Mouse (Mus musculus) intestine, postnatal 0 days (tissue): Measurements from ENCODE around the gene Lpar5. TPM values are rescaled to one million over a fixed set of nuclear protein-coding genes. Genes with fewer than 3 reads are reported as not detected.

ENCODE experiments used
- ATAC-seq: fragments of 200-750 bp; cut with Nextera tagmentation; 2 replicates; pipeline ENCODE4 v1.8.0; 2017; ENCODE audit warnings: mild to moderate bottlenecking, moderate TSS enrichment, moderate library complexity
- H3K27ac ChIP-seq: fragments of 300-500 bp; sonication (generic); 2 replicates; pipeline ENCODE4 v1.5.1; 2014; ENCODE audit warnings: mild to moderate bottlenecking, low read depth, low read length, moderate library complexity
- H3K27me3 ChIP-seq: fragments of 300-500 bp; sonication (generic); replicated peaks from 2 replicates; pipeline ENCODE4 v1.6.1; 2014; ENCODE audit warnings: low read length, mixed read lengths; ENCODE audit not compliant: control insufficient read depth, insufficient read depth
- H3K36me3 ChIP-seq: fragments of 300-500 bp; sonication (generic); 2 replicates; pipeline ENCODE4 v1.6.1; 2014; ENCODE audit warnings: mild to moderate bottlenecking, moderate library complexity; ENCODE audit not compliant: control insufficient read depth, insufficient read depth
- H3K4me1 ChIP-seq: fragments of 300-500 bp; sonication (generic); replicated peaks from 2 replicates; pipeline ENCODE4 v1.6.1; 2014; ENCODE audit warnings: antibody characterized with exemption, low read length, mixed read lengths; ENCODE audit not compliant: control insufficient read depth, insufficient read depth
- H3K4me2 ChIP-seq: fragments of 300-500 bp; sonication (generic); replicated peaks from 2 replicates; pipeline ENCODE4 v1.6.1; 2014; ENCODE audit warnings: low read depth, mild to moderate bottlenecking, moderate library complexity
- H3K4me3 ChIP-seq: fragments of 300-500 bp; sonication (generic); 2 replicates; pipeline ENCODE4 v1.5.1; 2014; ENCODE audit warnings: low read depth, low read length
- H3K9ac ChIP-seq: fragments of 300-500 bp; sonication (generic); 2 replicates; pipeline ENCODE4 v1.6.1; 2014; ENCODE audit warnings: mild to moderate bottlenecking, low read depth, low read length
- H3K9me3 ChIP-seq: fragments of 300-500 bp; sonication (generic); 2 replicates; pipeline ENCODE4 v1.6.1; 2016; ENCODE audit warnings: mixed run types; ENCODE audit not compliant: control insufficient read depth
- CTCF ChIP-seq: sonication (generic); IDR thresholded peaks from 2 replicates; pipeline ENCODE4 v1.5.1; 2016; ENCODE audit warnings: low read depth, mild to moderate bottlenecking, control low read depth, antibody characterized with exemption, moderate library complexity
- whole genome bisulfite sequencing: fragments of 180-500 bp; shearing (Covaris S2); extraction: QIAGEN DNeasy Blood & Tissue Kit; methylation state at CpG from one replicate; pipeline ENCODE4 v1.1.7; 2014; 5-methylcytosine and 5-hydroxymethylcytosine counted together
- polyA plus RNA-seq: library from polyadenylated mRNA; unstranded; fragments of >200 nt; fragmentation: Nextera tagmentation; extraction: Ambion mirVana; gene quantifications from 2 replicates; pipeline ENCODE4 v1.2.1, GENCODE M21; 2015

Lpar5 gene
- polyA plus RNA-seq, 1 experiment from 2014 or later = 9.9 TPM

- peak overlapping the region; percentile 72 for H3K4me3 ChIP-seq
- H3K9ac ChIP-seq = peak overlapping the region; percentile 62
- H3K27me3 ChIP-seq = no peaks in the 10 kb centered on the region
- H3K9me3 ChIP-seq = no peaks in the 10 kb centered on the region
- H3K27ac ChIP-seq = peak overlapping the region; percentile 62; the same call in 1 of the 2 replicates
- WGBS = 11% methylated on average over 7 of the region's 7 CpGs
- no peak for TF ChIP-seq CTCF
- no peaks in the 10 kb centered on the region for H3K4me1 ChIP-seq
- ATAC-seq = no peak
- H3K36me3 ChIP-seq = peaks cover 37% of the 10 kb centered on the region
- peak overlapping the region; percentile 66 for H3K4me2 ChIP-seq
These were observed 27.5 kb upstream of the Lpar5 start for GRCm38 (mm10) chr6:125040221-125040620.

DNA sequence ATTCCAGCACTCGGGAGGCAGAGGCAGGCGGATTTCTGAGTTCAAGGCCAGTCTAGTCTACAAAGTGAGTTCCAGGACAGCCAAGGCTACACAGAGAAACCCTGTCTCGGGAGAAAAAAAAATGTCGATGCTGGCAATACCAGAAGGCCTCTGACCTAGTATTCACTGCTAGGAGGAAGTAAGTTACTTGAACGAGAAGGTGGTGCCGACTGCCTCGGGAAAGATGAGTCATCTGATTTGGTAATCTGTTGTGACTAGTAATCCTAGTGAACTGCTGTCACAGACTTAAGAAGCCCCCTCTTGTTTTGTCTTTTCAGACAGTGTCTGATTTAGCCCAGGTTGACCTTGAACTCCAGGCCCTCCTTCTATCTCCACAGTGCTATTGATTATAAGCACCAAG lies 26.7 kb upstream of the Lpar5 start:
- 47% methylated on average over 7 of the region's 7 CpGs for WGBS
- peaks cover 35% of the 10 kb centered on the region for H3K36me3 ChIP-seq
- H3K9me3 ChIP-seq = no peaks in the 10 kb centered on the region
- no peak overlapping the region for H3K9ac ChIP-seq
- ATAC-seq = peak; percentile 43
- H3K27me3 ChIP-seq = no peaks in the 10 kb centered on the region
- peak overlapping the region; percentile 66 for H3K4me2 ChIP-seq
- H3K4me1 ChIP-seq = no peaks in the 10 kb centered on the region
- no peak for TF ChIP-seq CTCF
- H3K27ac ChIP-seq = peak overlapping the region; percentile 62
- no peak overlapping the region; the same call in 1 of the 2 replicates for H3K4me3 ChIP-seq

- TF ChIP-seq CTCF = no peak
- Histone ChIP-seq H3K4me2 (no peak overlapping the region), H3K4me1 (no peaks in the 10 kb centered on the region), H3K27ac (no peak overlapping the region), H3K4me3 (no peak overlapping the region), H3K9me3 (no peaks in the 10 kb centered on the region), H3K27me3 (no peaks in the 10 kb centered on the region), H3K36me3 (peaks cover 34% of the 10 kb centered on the region), H3K9ac (no peak overlapping the region)
- WGBS = 92% methylated on average over 7 of the region's 7 CpGs
- no peak for ATAC-seq
These were observed 25.6 kb upstream of the Lpar5 start for GRCm38 (mm10) chr6:125042081-125042480.

DNA sequence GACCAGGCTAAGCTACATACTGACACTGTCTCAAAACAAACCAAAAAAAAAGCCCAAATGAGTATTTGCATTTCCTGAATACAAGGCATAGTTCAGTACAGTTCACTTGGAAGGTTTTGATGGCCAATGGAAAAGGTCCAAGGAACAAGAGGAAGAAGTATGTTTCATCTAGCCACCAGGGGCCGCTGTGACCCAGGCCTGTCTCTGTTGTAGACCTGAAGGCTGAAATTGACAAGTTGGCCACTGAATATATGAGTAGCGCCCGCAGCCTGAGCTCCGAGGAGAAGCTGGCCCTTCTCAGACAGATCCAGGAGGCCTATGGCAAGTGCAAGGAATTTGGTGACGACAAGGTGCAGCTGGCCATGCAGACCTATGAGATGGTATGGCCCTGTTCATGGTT lies 21.0 kb upstream of the Lpar5 start:
- H3K27ac ChIP-seq = no peak overlapping the region
- TF ChIP-seq CTCF = peak; percentile 97
- ATAC-seq = peak; percentile 36; the same call in 1 of the 2 replicates
- H3K4me3 ChIP-seq = no peak overlapping the region
- H3K4me1 ChIP-seq = no peaks in the 10 kb centered on the region
- H3K4me2 ChIP-seq = no peak overlapping the region
- 35% methylated on average over 5 of the region's 5 CpGs for WGBS
- H3K27me3 ChIP-seq = no peaks in the 10 kb centered on the region
- no peaks in the 10 kb centered on the region for H3K9me3 ChIP-seq
- H3K9ac ChIP-seq = no peak overlapping the region
- peaks cover 72% of the 10 kb centered on the region for H3K36me3 ChIP-seq

- H3K4me3 ChIP-seq = no peak within 1 kb of the TSS
- peaks cover 83% of the 10 kb centered on the region for H3K36me3 ChIP-seq
- H3K27me3 ChIP-seq = no peaks in the 10 kb centered on the region
- no peak for TF ChIP-seq CTCF
- no peaks in the 10 kb centered on the region for H3K4me1 ChIP-seq
- no peaks in the 10 kb centered on the region for H3K9me3 ChIP-seq
- no peak within 1 kb of the TSS for H3K4me2 ChIP-seq
- H3K27ac ChIP-seq = no peak within 1 kb of the TSS
- ATAC-seq = no peak
- WGBS = 32% methylated on average over 20 of the region's 20 CpGs
- no peak within 1 kb of the TSS for H3K9ac ChIP-seq
These were observed 18.0 kb upstream of the Lpar5 start, which contains the start of gene Acrbp for GRCm38 (mm10) chr6:125049678-125050077. Gene Acrbp (plus strand): TSS chr6:125049689.

GRCm38 (mm10) chr6:125051237-125051636 lies 16.5 kb upstream of the Lpar5 start:
- Histone ChIP-seq H3K4me1 (no peaks in the 10 kb centered on the region), H3K27me3 (no peaks in the 10 kb centered on the region), H3K9ac (no peak overlapping the region), H3K4me3 (no peak overlapping the region), H3K27ac (no peak overlapping the region), H3K4me2 (no peak overlapping the region), H3K36me3 (peaks cover 77% of the 10 kb centered on the region), H3K9me3 (no peaks in the 10 kb centered on the region)
- TF ChIP-seq CTCF = peak; percentile 57
- 73% methylated on average over 5 of the region's 5 CpGs for WGBS
- ATAC-seq = no peak

- Histone ChIP-seq H3K27ac (no peak overlapping the region), H3K9ac (no peak overlapping the region), H3K27me3 (no peaks in the 10 kb centered on the region), H3K4me1 (peaks cover 3% of the 10 kb centered on the region; the same call in 1 of the 2 replicates), H3K4me2 (no peak overlapping the region), H3K4me3 (no peak overlapping the region), H3K36me3 (0 out of 2 replicates have a peak, but pooled peaks cover 2% of the 10 kb centered on the region), H3K9me3 (no peaks in the 10 kb centered on the region)
- ATAC-seq = no peak
- 36% methylated on average over 6 of the region's 6 CpGs for WGBS
- TF ChIP-seq CTCF = no peak
These were observed 6.2 kb upstream of the Lpar5 start for GRCm38 (mm10) chr6:125061493-125061892.
